Mouse (Mus musculus) spleen, postnatal 4 days (tissue): ENCODE measurements around the gene Clcnka.

Experiments used
- DNase-seq, 2 experiments: peaks; one replicate each; pipeline ENCODE4 v3.0.0; 2022; ENCODE audit warnings: low spot score in 2 of 2

Gene Clcnka

DNA sequence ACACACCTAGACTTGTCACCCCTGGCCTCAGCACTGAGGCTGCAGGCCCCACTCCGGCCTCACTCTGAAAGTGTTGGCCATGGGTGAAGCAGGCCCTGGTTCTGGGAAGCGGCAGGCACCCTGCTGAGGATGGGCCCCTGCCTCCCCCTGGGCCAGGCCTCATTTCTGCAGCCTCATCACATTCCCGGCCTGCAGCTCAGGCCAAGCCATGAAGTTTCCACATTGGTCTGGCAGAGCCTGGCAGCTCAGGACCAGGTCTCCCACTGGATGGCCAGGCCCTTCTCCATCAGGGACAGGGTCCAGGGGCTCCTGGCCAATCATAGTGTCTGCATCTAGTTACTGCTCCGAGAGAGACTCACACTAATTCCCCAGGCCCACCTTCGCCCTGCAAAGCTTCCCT is 63.8 kb downstream of the Clcnka start:
- no peak for DNase-seq
